Mouse (Mus musculus) spleen, adult 2 months (tissue): ENCODE data around the gene Cops4.

Source experiments
- CTCF ChIP-seq: fragments of 200-500 bp; IDR thresholded peaks from 2 replicates; pipeline ENCODE4 v1.5.1; 2011; ENCODE audit warnings: mild to moderate bottlenecking, inconsistent platforms; ENCODE audit not compliant: insufficient read depth, insufficient read length, insufficient replicate concordance; ENCODE audit errors: extremely low read depth
- POLR2A ChIP-seq: fragments of 200-500 bp; IDR thresholded peaks from 2 replicates; pipeline ENCODE4 v1.6.1; 2011; ENCODE audit warnings: low read depth, low read length, inconsistent platforms

DNA sequence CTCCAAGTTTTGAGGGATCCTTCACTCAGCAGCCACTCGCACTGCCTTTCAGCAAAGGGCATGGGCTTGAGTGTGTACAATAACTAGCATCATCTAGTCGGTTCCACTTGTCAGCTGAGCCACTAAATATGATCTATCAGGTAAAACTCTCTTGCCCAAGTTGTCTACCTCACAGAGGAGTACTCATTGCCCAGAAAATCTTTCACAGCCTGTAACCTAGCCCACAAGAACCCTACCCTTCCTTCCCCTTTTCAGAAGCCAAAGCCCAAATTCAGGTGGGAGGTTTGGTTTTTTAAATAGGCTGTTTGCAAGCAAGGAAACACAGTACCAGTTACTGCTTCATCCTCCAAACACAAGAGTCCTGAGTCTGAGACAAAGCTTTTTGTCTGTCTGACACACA lies 31.0 kb upstream of the Cops4 start:
- TF ChIP-seq CTCF (no peak), POLR2A (no peak)
